Mouse (Mus musculus): ENCODE data around the gene Zfp827. TPM values are rescaled to one million over a fixed set of nuclear protein-coding genes. Genes with fewer than 3 reads are reported as not detected.

Zfp827 gene
- total RNA-seq, 4 experiments from 2014 or later, result 7.6 to 16.8 (median 13.6) TPM

- no peak for DNase-seq
Observed at GRCm38 (mm10) chr8:79065924-79066323, 37.7 kb downstream of the Zfp827 start.

- DNase-seq, result no peak
Observed at GRCm38 (mm10) chr8:79067812-79068630, 39.8 kb downstream of the Zfp827 start.

- DNase-seq, result no peak
Observed at GRCm38 (mm10) chr8:79073311-79073710, 45.1 kb downstream of the Zfp827 start.

GRCm38 (mm10) chr8:79074986-79075385 is 46.7 kb downstream of the Zfp827 start:
- DNase-seq, result no peak

- no peak for DNase-seq
Observed at GRCm38 (mm10) chr8:79077256-79077655, 49.0 kb downstream of the Zfp827 start.

- DNase-seq, result no peak
Observed at GRCm38 (mm10) chr8:79078556-79079195, 50.4 kb downstream of the Zfp827 start.

- DNase-seq, result no peak
Observed at GRCm38 (mm10) chr8:79079196-79079561, 50.9 kb downstream of the Zfp827 start.

GRCm38 (mm10) chr8:79080096-79080739 is 52.0 kb downstream of the Zfp827 start:
- DNase-seq, result no peak

- DNase-seq, result no peak
Observed at GRCm38 (mm10) chr8:79081333-79081732, 53.1 kb downstream of the Zfp827 start.

- DNase-seq, result no peak
Observed at GRCm38 (mm10) chr8:79081955-79082354, 53.7 kb downstream of the Zfp827 start.

GRCm38 (mm10) chr8:79083461-79084358 is 55.5 kb downstream of the Zfp827 start:
- peak; percentile 37 for DNase-seq

GRCm38 (mm10) chr8:79084359-79084820 is 56.2 kb downstream of the Zfp827 start:
- no peak for DNase-seq

GRCm38 (mm10) chr8:79094422-79094821 is 66.2 kb downstream of the Zfp827 start:
- no peak for DNase-seq

- DNase-seq, result no peak
Observed at GRCm38 (mm10) chr8:79095162-79095561, 66.9 kb downstream of the Zfp827 start.

GRCm38 (mm10) chr8:79096970-79097369 is 68.7 kb downstream of the Zfp827 start:
- no peak for DNase-seq

GRCm38 (mm10) chr8:79102707-79103106 is 74.5 kb downstream of the Zfp827 start:
- DNase-seq, result no peak

GRCm38 (mm10) chr8:79103185-79103878 is 75.1 kb downstream of the Zfp827 start:
- no peak for DNase-seq

GRCm38 (mm10) chr8:79103923-79104580 is 75.8 kb downstream of the Zfp827 start:
- no peak for DNase-seq

GRCm38 (mm10) chr8:79104634-79105033 is 76.4 kb downstream of the Zfp827 start:
- no peak for DNase-seq

GRCm38 (mm10) chr8:79105186-79105585 is 76.9 kb downstream of the Zfp827 start:
- DNase-seq, result no peak

- DNase-seq, result no peak
Observed at GRCm38 (mm10) chr8:79111461-79111860, 83.2 kb downstream of the Zfp827 start.

All from adrenal gland, adult 8-10 months (tissue).